Mouse (Mus musculus) spleen, adult 2 months (tissue): ENCODE data around the gene Heyl.

Source experiments
- CTCF ChIP-seq: fragments of 200-500 bp; IDR thresholded peaks from 2 replicates; pipeline ENCODE4 v1.5.1; 2011; ENCODE audit warnings: mild to moderate bottlenecking, inconsistent platforms; ENCODE audit not compliant: insufficient read depth, insufficient read length, insufficient replicate concordance; ENCODE audit errors: extremely low read depth
- POLR2A ChIP-seq: fragments of 200-500 bp; IDR thresholded peaks from 2 replicates; pipeline ENCODE4 v1.6.1; 2011; ENCODE audit warnings: low read depth, low read length, inconsistent platforms

DNA sequence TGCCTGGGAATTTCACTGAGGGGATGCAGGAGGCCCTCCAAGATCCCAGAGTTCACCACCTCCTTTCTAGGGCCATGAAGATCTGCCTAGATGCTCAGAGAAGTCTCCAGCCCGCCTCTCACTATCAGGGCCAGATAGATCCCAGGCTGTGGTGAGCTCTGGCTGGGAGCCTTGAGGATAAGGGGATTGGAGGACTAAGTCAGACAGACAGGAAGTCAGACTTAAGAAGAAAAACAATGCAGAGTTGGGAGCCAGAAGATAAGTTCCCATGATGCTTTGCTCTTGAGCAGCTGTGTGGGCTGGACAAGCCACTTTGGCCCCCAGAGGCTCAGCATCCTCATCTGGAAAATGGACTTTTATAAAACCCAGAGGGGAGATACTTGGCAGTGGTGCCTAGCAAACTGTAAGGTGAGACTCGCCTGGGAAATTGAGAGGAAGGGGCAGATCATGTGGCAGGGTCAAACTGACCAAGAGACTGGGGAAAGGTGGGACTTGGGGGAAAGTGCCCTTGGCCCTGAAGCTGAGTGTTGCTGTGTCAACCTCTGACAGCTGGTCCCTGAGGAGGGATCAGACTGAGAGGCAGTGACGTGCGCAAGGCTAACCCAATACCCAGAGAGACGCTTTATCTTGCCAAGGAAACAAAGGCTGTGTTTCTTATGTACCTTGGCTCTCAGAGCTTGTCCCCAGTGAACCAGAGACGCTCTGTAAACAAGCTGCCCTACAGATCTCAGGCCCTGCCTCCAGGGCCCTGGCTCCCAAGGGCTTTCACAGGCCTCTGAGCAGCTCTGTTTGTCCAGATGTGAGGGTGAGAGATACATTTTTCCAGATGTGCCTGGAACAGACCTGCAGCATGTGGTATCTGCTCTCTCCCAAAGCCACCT, 4.3 kb downstream of the Heyl start:
- TF ChIP-seq CTCF (no peak), POLR2A (no peak)
